Mouse (Mus musculus) layer of hippocampus, adult 9-10 months (tissue): ENCODE results near the gene Itpripl1.
"Not testable (repeated sequence)": the region's sequence is repeated elsewhere in the genome, so short reads cannot be mapped to it uniquely, and the experiment has no call there.

Source experiments
- DNase-seq: peaks from one replicate; pipeline ENCODE4 v3.0.0; 2022; ENCODE audit warnings: low spot score

Itpripl1 gene

GRCm38 (mm10) chr2:127090151-127090550 lies 53.1 kb downstream of the Itpripl1 start:
- DNase-seq: not testable (repeated sequence)
